Mouse (Mus musculus) stomach, embryonic 15.5 days (tissue): ENCODE measurements around the gene Klhl29. TPM values are rescaled to one million over a fixed set of nuclear protein-coding genes. Genes with fewer than 3 reads are reported as not detected.

ENCODE experiments used
- ATAC-seq: fragments of 200-750 bp; cut with Nextera tagmentation; 2 replicates; pipeline ENCODE4 v1.8.0; 2017; ENCODE audit warnings: low read depth, moderate number of reproducible peaks, moderate TSS enrichment; ENCODE audit not compliant: insufficient read depth, low FRiP score
- H3K27ac ChIP-seq: fragments of 300-500 bp; sonication (generic); 2 replicates; pipeline ENCODE4 v1.5.1; 2015; ENCODE audit warnings: mild to moderate bottlenecking, inconsistent platforms
- H3K27me3 ChIP-seq: fragments of 300-500 bp; sonication (generic); replicated peaks from 2 replicates; pipeline ENCODE4 v1.6.1; 2015; ENCODE audit warnings: inconsistent platforms
- H3K36me3 ChIP-seq: fragments of 300-500 bp; sonication (generic); 2 replicates; pipeline ENCODE4 v1.6.1; 2015; ENCODE audit warnings: inconsistent platforms
- H3K4me1 ChIP-seq: fragments of 300-500 bp; sonication (generic); 2 replicates; pipeline ENCODE4 v1.6.1; 2015; ENCODE audit warnings: inconsistent platforms
- H3K4me2 ChIP-seq: fragments of 300-500 bp; sonication (generic); 2 replicates; pipeline ENCODE4 v1.6.1; 2015; ENCODE audit warnings: mild to moderate bottlenecking, inconsistent platforms
- H3K4me3 ChIP-seq: fragments of 300-500 bp; sonication (generic); replicated peaks from 2 replicates; pipeline ENCODE4 v1.5.1; 2015; ENCODE audit warnings: inconsistent platforms
- H3K9ac ChIP-seq: fragments of 300-500 bp; sonication (generic); 2 replicates; pipeline ENCODE4 v1.6.1; 2015; ENCODE audit warnings: inconsistent platforms
- H3K9me3 ChIP-seq: fragments of 300-500 bp; sonication (generic); 2 replicates; pipeline ENCODE4 v1.6.1; 2016; ENCODE audit warnings: inconsistent platforms
- WGBS: fragments of 180-500 bp; shearing (Covaris S2); methylation state at CpG from one replicate; pipeline ENCODE4 v1.1.7; 2015; 5-methylcytosine and 5-hydroxymethylcytosine counted together
- polyA plus RNA-seq: library from polyadenylated mRNA; unstranded; fragments of >200 nt; fragmentation: Nextera tagmentation; extraction: Ambion mirVana; gene quantifications from 2 replicates; pipeline ENCODE4 v1.2.1, GENCODE M21; 2015

Gene Klhl29
- polyA plus RNA-seq, 1 experiment from 2014 or later = 1.6 TPM

GRCm38 (mm10) chr12:5283654-5284053 lies 91.8 kb downstream of the Klhl29 start:
- Histone ChIP-seq H3K4me2 (no peak overlapping the region), H3K27me3 (no peaks in the 10 kb centered on the region), H3K4me1 (no peaks in the 10 kb centered on the region), H3K9ac (no peak overlapping the region), H3K4me3 (no peak overlapping the region), H3K27ac (no peak overlapping the region), H3K36me3 (no peaks in the 10 kb centered on the region), H3K9me3 (no peaks in the 10 kb centered on the region)
- WGBS = 68% methylated on average over 2 of the region's 2 CpGs
- no peak for ATAC-seq

DNA sequence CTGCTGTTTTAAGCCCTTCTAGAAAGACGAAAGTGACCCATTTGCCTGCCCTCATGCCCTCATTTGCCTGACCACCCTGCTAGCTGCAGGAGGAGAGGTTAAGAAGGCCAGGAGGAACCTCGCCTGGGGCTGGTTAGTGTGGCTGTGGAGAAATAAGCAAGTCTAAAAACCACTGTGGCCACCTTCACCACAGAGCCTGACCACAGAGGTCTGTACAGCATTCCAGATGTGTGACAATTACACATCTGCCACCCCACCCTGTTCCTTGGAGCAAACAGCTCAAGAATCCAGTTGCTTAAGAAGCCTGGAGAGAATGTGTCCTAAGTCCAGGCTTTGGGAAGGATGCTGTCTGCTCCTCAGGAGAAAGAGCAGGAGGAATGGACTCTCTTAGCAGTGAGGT lies 92.9 kb downstream of the Klhl29 start:
- Histone ChIP-seq H3K9ac (no peak overlapping the region), H3K4me2 (no peak overlapping the region), H3K9me3 (no peaks in the 10 kb centered on the region), H3K4me1 (no peaks in the 10 kb centered on the region), H3K27me3 (no peaks in the 10 kb centered on the region), H3K27ac (no peak overlapping the region), H3K4me3 (no peak overlapping the region), H3K36me3 (no peaks in the 10 kb centered on the region)
- no peak for ATAC-seq
- 76% methylated on average over 2 of the region's 2 CpGs for WGBS

DNA sequence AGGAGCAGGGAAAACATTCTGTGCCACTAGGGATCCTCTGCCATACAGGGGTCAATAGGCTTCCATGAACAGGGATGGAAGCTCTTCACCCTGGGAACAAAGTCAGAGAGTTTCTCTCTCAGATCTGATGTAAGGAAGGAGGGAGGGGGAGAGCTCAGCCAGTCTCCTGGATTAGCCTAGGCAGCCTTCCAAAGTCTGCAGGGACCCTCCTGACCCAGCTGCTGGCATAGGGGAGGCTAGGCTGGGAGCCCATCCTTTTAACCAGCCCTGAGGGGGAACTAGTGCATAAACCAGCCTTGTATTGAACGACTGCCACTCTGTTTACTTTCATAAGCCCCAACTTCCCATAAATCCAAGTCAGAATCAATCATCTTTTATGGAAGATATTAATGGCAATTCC lies 95.6 kb downstream of the Klhl29 start:
- Histone ChIP-seq H3K36me3 (no peaks in the 10 kb centered on the region), H3K27ac (no peak overlapping the region), H3K9ac (no peak overlapping the region), H3K27me3 (no peaks in the 10 kb centered on the region), H3K9me3 (no peaks in the 10 kb centered on the region), H3K4me3 (no peak overlapping the region), H3K4me2 (no peak overlapping the region), H3K4me1 (peaks cover 17% of the 10 kb centered on the region; the same call in 1 of the 2 replicates)
- ATAC-seq = no peak
- WGBS = 23% methylated on average over 1 of the region's 1 CpGs

DNA sequence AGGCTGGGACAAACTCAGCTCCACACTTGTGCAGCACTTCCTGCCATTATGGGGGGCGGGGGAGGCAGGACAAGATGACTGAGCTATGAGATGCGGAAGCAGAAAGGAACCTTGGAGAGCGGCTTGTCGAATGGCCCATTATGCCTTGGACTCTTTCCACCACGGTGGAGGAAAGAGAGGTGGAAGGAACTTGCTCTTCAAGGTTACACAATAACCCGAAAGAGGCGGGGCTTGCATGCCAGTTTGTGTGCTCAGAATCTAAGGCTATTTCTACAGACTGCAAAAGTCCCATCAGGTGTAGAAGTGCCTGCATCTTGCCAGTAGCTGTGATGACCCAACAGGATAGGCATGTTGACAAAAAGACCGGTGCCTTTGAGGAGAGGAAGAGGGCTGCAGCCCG lies 98.5 kb downstream of the Klhl29 start:
- ATAC-seq = peak; percentile 57
- no peak overlapping the region for H3K9ac ChIP-seq
- WGBS = 51% methylated on average over 9 of the region's 9 CpGs
- peak overlapping the region; percentile 61; the same call in 1 of the 2 replicates for H3K27ac ChIP-seq
- H3K4me2 ChIP-seq = no peak overlapping the region
- peaks cover 20% of the 10 kb centered on the region; the same call in 1 of the 2 replicates for H3K4me1 ChIP-seq
- H3K36me3 ChIP-seq = no peaks in the 10 kb centered on the region
- H3K4me3 ChIP-seq = no peak overlapping the region
- no peaks in the 10 kb centered on the region for H3K27me3 ChIP-seq
- no peaks in the 10 kb centered on the region for H3K9me3 ChIP-seq

GRCm38 (mm10) chr12:5275507-5275936 lies 100.0 kb downstream of the Klhl29 start:
- WGBS = 56% methylated on average over 6 of the region's 6 CpGs
- peak overlapping the region; percentile 40 for H3K27ac ChIP-seq

GRCm38 (mm10) chr12:5274519-5274944 lies 101.0 kb downstream of the Klhl29 start:
- Histone ChIP-seq H3K9me3 (no peaks in the 10 kb centered on the region), H3K9ac (no peak overlapping the region), H3K27me3 (no peaks in the 10 kb centered on the region), H3K4me3 (no peak overlapping the region), H3K36me3 (no peaks in the 10 kb centered on the region), H3K4me2 (no peak overlapping the region), H3K27ac (0 out of 2 replicates have a peak overlapping the region, but pooled peaks have one; percentile 12), H3K4me1 (peaks cover 20% of the 10 kb centered on the region; the same call in 1 of the 2 replicates)
- no peak for ATAC-seq
- WGBS = 56% methylated on average over 8 of the region's 8 CpGs

More at GRCm38 (mm10) chr12:5275507-5275936, 100.0 kb downstream of the Klhl29 start:
- no peak overlapping the region for H3K4me2 ChIP-seq
- H3K27me3 ChIP-seq = no peaks in the 10 kb centered on the region
- H3K9ac ChIP-seq = no peak overlapping the region
- no peak overlapping the region for H3K4me3 ChIP-seq
- H3K9me3 ChIP-seq = no peaks in the 10 kb centered on the region
- ATAC-seq = peak; percentile 13; the same call in 1 of the 2 replicates
- H3K36me3 ChIP-seq = no peaks in the 10 kb centered on the region
- H3K4me1 ChIP-seq = peaks cover 20% of the 10 kb centered on the region; the same call in 1 of the 2 replicates

- no peak overlapping the region for H3K4me2 ChIP-seq
- H3K36me3 ChIP-seq = no peaks in the 10 kb centered on the region
- no peaks in the 10 kb centered on the region for H3K27me3 ChIP-seq
- no peak overlapping the region for H3K27ac ChIP-seq
- ATAC-seq = no peak
- H3K4me3 ChIP-seq = no peak overlapping the region
- WGBS = 61% methylated on average over 4 of the region's 4 CpGs
- H3K4me1 ChIP-seq = peaks cover 20% of the 10 kb centered on the region; the same call in 1 of the 2 replicates
- H3K9me3 ChIP-seq = no peaks in the 10 kb centered on the region
- H3K9ac ChIP-seq = no peak overlapping the region
These were observed 102.0 kb downstream of the Klhl29 start for GRCm38 (mm10) chr12:5273316-5274047.

GRCm38 (mm10) chr12:5270527-5270926 lies 105.0 kb downstream of the Klhl29 start:
- H3K4me2 ChIP-seq = no peak overlapping the region
- 85% methylated on average over 3 of the region's 3 CpGs for WGBS
- no peaks in the 10 kb centered on the region for H3K9me3 ChIP-seq
- H3K4me1 ChIP-seq = peaks cover 28% of the 10 kb centered on the region
- H3K27me3 ChIP-seq = no peaks in the 10 kb centered on the region
- no peak overlapping the region for H3K4me3 ChIP-seq
- no peak overlapping the region for H3K27ac ChIP-seq
- H3K9ac ChIP-seq = no peak overlapping the region
- ATAC-seq = no peak
- no peaks in the 10 kb centered on the region for H3K36me3 ChIP-seq

DNA sequence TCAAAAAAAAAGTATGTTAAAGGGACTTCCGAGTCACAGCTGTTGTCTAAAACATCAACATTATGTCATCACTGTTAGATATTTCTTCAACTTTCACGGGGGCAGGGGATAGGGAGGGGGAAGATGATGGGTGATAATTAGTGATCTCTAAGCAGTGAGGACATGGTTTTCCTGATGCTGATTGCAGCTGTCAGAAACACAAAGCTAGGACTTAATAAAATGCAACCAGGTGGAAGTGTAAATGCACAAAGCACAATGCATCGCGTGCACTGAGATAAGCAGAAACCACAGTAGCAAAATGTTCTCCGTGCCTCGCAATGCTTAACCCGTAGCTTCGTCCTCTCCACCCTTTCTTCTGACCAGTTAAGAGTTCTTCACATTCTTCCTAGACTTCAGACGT lies 105.5 kb downstream of the Klhl29 start:
- Histone ChIP-seq H3K9me3 (no peaks in the 10 kb centered on the region), H3K27me3 (no peaks in the 10 kb centered on the region), H3K4me2 (no peak overlapping the region), H3K4me3 (no peak overlapping the region), H3K36me3 (no peaks in the 10 kb centered on the region), H3K27ac (no peak overlapping the region), H3K9ac (no peak overlapping the region), H3K4me1 (peaks cover 22% of the 10 kb centered on the region)
- 61% methylated on average over 9 of the region's 9 CpGs for WGBS
- no peak for ATAC-seq

GRCm38 (mm10) chr12:5269061-5269460 lies 106.4 kb downstream of the Klhl29 start:
- no peak for ATAC-seq
- no peaks in the 10 kb centered on the region for H3K9me3 ChIP-seq
- no peaks in the 10 kb centered on the region for H3K36me3 ChIP-seq
- H3K9ac ChIP-seq = no peak overlapping the region
- H3K4me3 ChIP-seq = no peak overlapping the region
- H3K4me2 ChIP-seq = no peak overlapping the region
- H3K4me1 ChIP-seq = peaks cover 18% of the 10 kb centered on the region; the same call in 1 of the 2 replicates
- H3K27ac ChIP-seq = no peak overlapping the region
- 83% methylated on average over 7 of the region's 7 CpGs for WGBS
- no peaks in the 10 kb centered on the region for H3K27me3 ChIP-seq

DNA sequence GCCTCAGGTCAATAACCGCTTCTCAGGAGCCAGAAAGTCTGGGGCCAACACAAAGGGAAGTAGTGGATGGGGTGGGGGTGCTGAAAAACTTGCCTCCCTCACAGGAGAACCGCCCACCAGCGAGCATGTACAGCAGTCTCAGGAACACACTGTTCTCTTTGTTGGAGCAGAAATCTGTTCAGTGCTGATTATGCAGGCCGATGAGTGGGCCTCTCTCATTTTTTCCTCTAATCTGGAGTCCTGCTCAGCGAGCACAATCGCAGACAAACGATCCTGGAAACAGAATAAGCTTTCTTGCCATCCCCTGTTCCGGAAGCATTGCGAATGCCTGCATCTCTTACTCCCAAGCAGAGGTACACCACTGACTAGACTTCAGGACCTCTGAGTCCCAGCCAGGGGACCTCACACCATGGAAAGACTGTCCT lies 107.3 kb downstream of the Klhl29 start:
- H3K9ac ChIP-seq = no peak overlapping the region
- H3K4me3 ChIP-seq = no peak overlapping the region
- H3K27me3 ChIP-seq = no peaks in the 10 kb centered on the region
- H3K4me2 ChIP-seq = peak overlapping the region; percentile 8; the same call in 1 of the 2 replicates
- H3K36me3 ChIP-seq = no peaks in the 10 kb centered on the region
- peaks cover 18% of the 10 kb centered on the region; the same call in 1 of the 2 replicates for H3K4me1 ChIP-seq
- no peaks in the 10 kb centered on the region for H3K9me3 ChIP-seq
- H3K27ac ChIP-seq = peak overlapping the region; percentile 69
- peak; percentile 81 for ATAC-seq
- WGBS = 38% methylated on average over 9 of the region's 9 CpGs
